Mouse (Mus musculus): ENCODE results near the gene Abcc3. TPM values are rescaled to one million over a fixed set of nuclear protein-coding genes. Genes with fewer than 3 reads are reported as not detected.

The Abcc3 gene
- polyA plus RNA-seq, 1 experiment from 2014 or later, result 0.31 TPM

- no peaks in the 10 kb centered on the region for H3K9me3 ChIP-seq (replicated peaks)
- WGBS, result 73% methylated on average over 3 of the region's 3 CpGs
- 0 out of 2 replicates have a peak, but pooled peaks cover under 1% of the 10 kb centered on the region for H3K27me3 ChIP-seq
- no peak overlapping the region for H3K4me2 ChIP-seq
- H3K4me1 ChIP-seq, result peaks cover 27% of the 10 kb centered on the region
- H3K9ac ChIP-seq, result no peak overlapping the region
- H3K4me3 ChIP-seq, result no peak overlapping the region
- no peak for ATAC-seq
- H3K27ac ChIP-seq, result no peak overlapping the region
- H3K36me3 ChIP-seq (ENCODE audit: poor library complexity, severe bottlenecking), result no peaks in the 10 kb centered on the region
Observed at GRCm38 (mm10) chr11:94346611-94347010, 46.2 kb downstream of the Abcc3 start.

DNA sequence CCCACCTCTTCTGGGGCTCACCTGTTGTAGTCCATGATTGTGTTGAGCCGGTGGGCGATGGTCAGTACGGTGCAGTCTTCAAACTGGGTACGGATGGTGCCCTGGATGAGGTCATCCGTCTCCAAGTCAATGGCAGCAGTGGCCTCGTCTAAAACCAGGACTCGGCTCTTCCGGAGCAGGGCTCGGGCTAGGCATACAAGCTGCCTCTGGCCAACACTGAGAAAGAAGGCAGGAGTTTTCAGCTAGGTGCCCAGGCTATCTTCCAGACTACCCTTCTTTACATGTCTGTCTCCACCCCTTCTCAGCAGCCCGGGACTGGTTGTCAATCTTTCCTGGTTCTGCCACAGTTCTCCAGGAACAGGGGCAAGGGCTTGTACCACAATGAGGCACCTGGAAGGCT, 46.9 kb downstream of the Abcc3 start:
- H3K36me3 ChIP-seq (ENCODE audit: poor library complexity, severe bottlenecking), result no peaks in the 10 kb centered on the region
- H3K9me3 ChIP-seq (replicated peaks), result no peaks in the 10 kb centered on the region
- WGBS, result 87% methylated on average over 10 of the region's 10 CpGs
- no peak overlapping the region for H3K27ac ChIP-seq
- H3K9ac ChIP-seq, result no peak overlapping the region
- H3K4me2 ChIP-seq, result no peak overlapping the region
- no peak overlapping the region for H3K4me3 ChIP-seq
- ATAC-seq, result no peak
- no peaks in the 10 kb centered on the region for H3K27me3 ChIP-seq
- H3K4me1 ChIP-seq, result peaks cover 33% of the 10 kb centered on the region

DNA sequence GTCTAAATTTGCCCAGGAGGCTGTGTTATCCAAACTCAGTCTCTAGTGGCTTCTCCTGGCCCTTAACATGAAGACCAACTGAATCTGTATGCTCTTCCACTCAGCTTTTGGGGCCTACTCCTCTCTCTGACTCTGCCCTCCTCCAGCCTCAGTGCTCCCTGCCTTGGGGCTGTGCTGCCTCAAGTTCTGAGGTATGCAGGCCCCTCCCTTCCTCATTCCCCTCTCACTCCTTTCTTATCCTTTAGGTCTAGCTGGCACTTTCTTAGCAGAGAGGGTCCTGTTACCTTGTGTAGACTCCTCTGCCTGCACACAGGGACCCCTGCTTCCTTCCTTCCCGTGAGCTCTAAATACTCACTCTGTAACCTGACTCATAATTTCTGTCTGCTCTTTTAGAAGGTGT, 48.3 kb downstream of the Abcc3 start:
- no peak overlapping the region for H3K4me3 ChIP-seq
- H3K9ac ChIP-seq, result no peak overlapping the region
- H3K4me1 ChIP-seq, result peaks cover 46% of the 10 kb centered on the region
- H3K9me3 ChIP-seq (replicated peaks), result no peaks in the 10 kb centered on the region
- H3K36me3 ChIP-seq (ENCODE audit: poor library complexity, severe bottlenecking), result peaks cover 5% of the 10 kb centered on the region
- H3K27ac ChIP-seq, result no peak overlapping the region
- no peak overlapping the region for H3K4me2 ChIP-seq
- 54% methylated on average over 1 of the region's 1 CpGs for WGBS
- no peaks in the 10 kb centered on the region for H3K27me3 ChIP-seq
- ATAC-seq, result no peak

DNA sequence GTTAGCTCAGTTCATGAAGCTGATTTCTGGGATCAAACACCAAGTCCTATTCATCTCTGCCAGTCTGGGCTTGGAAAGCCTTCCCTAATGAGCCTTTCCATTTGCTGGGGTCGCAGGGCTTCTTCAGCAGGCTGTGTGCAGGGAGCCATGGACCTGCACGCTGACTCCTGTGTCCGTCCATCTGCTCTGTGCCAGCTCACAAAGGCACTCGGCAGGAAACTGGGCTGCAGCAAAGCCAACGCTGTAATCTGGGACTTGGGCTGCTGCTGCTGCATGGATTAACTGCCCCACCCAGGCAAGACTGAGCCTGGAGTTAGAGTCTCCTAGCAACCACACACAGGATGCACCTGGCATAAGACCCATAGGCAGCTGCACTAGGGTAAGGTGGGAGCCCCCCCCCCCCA, 48.8 kb downstream of the Abcc3 start:
- ATAC-seq, result no peak

GRCm38 (mm10) chr11:94342114-94342905, 50.5 kb downstream of the Abcc3 start:
- WGBS, result 24% methylated on average over 13 of the region's 13 CpGs

More for the DNA sequence above, 48.8 kb downstream of the Abcc3 start:
- peaks cover 10% of the 10 kb centered on the region for H3K36me3 ChIP-seq (ENCODE audit: poor library complexity, severe bottlenecking)
- 7% methylated on average over 5 of the region's 5 CpGs for WGBS
- H3K9ac ChIP-seq, result no peak overlapping the region
- peak overlapping the region; percentile 48; the same call in 1 of the 2 replicates for H3K27ac ChIP-seq
- no peak overlapping the region for H3K4me3 ChIP-seq
- no peak overlapping the region for H3K4me2 ChIP-seq
- peaks cover 46% of the 10 kb centered on the region for H3K4me1 ChIP-seq
- H3K27me3 ChIP-seq, result no peaks in the 10 kb centered on the region
- no peaks in the 10 kb centered on the region for H3K9me3 ChIP-seq (replicated peaks)

GRCm38 (mm10) chr11:94340948-94341933, 51.6 kb downstream of the Abcc3 start:
- ATAC-seq, result no peak
- 64% methylated on average over 10 of the region's 10 CpGs for WGBS
- Histone ChIP-seq H3K27me3 (no peaks in the 10 kb centered on the region), H3K36me3 (ENCODE audit: poor library complexity, severe bottlenecking) (peaks cover 30% of the 10 kb centered on the region), H3K9me3 (replicated peaks) (no peaks in the 10 kb centered on the region), H3K9ac (no peak overlapping the region), H3K4me2 (no peak overlapping the region), H3K4me1 (peaks cover 46% of the 10 kb centered on the region), H3K27ac (no peak overlapping the region), H3K4me3 (no peak overlapping the region)

More at GRCm38 (mm10) chr11:94342114-94342905, 50.5 kb downstream of the Abcc3 start:
- Histone ChIP-seq H3K4me3 (no peak overlapping the region), H3K27ac (peak overlapping the region; percentile 61), H3K4me2 (no peak overlapping the region), H3K9ac (peak overlapping the region; percentile 23; the same call in 1 of the 2 replicates), H3K36me3 (ENCODE audit: poor library complexity, severe bottlenecking) (peaks cover 24% of the 10 kb centered on the region), H3K9me3 (replicated peaks) (no peaks in the 10 kb centered on the region), H3K4me1 (peaks cover 46% of the 10 kb centered on the region), H3K27me3 (no peaks in the 10 kb centered on the region)
- no peak for ATAC-seq

DNA sequence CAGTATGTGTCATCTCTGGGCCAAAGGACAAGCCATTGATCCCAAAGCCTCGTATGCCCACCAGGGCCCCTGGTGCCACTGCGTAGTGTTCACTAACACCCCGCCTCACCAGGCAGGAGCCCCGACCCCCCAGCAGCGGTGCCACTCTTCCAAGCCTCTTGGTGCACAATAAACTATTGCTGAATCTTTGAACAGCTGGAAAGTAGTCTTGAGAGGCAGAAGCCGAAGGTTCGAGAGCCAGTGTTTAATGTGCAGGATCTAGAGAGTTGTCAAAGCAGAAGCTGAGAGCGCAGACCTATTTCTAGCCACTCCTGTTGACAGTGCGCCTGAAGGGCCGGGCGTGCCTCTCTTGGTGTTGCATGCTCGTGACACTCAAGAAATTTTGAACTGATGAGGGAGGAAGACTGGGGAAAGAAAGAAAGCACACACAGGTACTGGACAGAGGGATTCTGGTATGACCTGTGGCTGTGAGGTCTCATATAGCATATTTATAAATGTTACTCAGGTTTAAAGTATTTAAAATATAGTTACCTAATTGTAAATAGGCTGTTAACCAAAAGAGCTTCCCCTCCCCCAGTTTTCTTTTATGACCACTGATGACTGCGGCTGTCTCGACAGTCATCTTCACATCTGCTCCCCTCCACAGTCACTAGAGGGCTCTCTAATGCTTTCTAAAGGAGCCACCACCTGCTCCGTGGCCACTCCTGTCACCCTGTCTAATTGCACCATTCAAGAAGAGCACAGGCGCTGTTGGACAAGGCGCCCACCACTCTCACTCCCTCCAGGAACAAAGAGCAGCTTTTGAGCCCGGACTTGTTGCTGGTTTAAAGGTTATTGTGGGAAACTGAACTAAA, 52.8 kb downstream of the Abcc3 start:
- Histone ChIP-seq H3K9ac (no peak overlapping the region), H3K4me2 (no peak overlapping the region), H3K36me3 (ENCODE audit: poor library complexity, severe bottlenecking) (peaks cover 43% of the 10 kb centered on the region), H3K27me3 (no peaks in the 10 kb centered on the region), H3K27ac (no peak overlapping the region), H3K4me3 (no peak overlapping the region), H3K9me3 (replicated peaks) (no peaks in the 10 kb centered on the region), H3K4me1 (peaks cover 46% of the 10 kb centered on the region)
- WGBS, result 55% methylated on average over 18 of the region's 18 CpGs
- ATAC-seq, result peak; percentile 87

DNA sequence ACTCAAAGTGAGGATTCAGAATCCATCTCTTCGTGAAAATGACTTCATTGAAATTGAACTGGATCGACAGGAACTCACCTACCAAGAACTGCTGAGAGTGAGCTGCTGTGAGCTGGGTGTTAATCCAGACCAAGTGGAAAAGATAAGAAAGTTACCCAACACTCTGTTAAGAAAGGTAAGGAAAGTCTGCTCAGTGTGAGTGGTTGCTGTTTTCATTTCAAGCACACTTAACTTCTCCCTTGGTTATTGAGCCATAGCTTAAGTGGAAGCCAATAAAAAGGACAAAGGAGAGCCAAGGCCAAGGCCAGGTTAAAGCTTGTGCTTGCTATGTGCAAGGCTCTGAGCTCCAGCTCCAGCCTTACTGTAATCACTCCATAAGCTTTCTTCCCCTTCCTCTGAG, 54.5 kb downstream of the Abcc3 start:
- WGBS, result 86% methylated on average over 2 of the region's 2 CpGs
- no peak for ATAC-seq
- no peaks in the 10 kb centered on the region for H3K27me3 ChIP-seq
- no peak overlapping the region for H3K9ac ChIP-seq
- H3K36me3 ChIP-seq (ENCODE audit: poor library complexity, severe bottlenecking), result peaks cover 52% of the 10 kb centered on the region
- H3K4me1 ChIP-seq, result peaks cover 35% of the 10 kb centered on the region
- H3K4me3 ChIP-seq, result no peak overlapping the region
- H3K4me2 ChIP-seq, result no peak overlapping the region
- H3K9me3 ChIP-seq (replicated peaks), result no peaks in the 10 kb centered on the region
- no peak overlapping the region for H3K27ac ChIP-seq

DNA sequence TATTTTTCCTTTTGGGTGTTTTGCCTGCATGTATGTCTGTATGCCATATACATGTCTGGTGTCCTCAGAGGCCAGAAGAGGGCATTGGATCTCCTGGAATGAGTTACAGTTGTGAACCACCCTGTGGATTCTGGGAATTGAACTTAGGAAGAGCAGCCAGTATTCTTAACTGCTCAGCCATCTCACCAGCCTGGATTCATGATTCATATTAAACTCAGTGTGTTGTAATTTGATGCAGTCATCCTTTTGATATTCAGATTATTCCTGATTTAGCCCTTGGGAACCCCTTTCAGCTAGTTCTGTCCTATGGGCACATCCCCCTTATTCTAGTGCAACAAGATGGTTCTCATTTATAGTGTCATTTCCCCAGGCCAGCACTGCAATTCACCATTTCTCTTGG, 56.2 kb downstream of the Abcc3 start:
- Histone ChIP-seq H3K36me3 (ENCODE audit: poor library complexity, severe bottlenecking) (peaks cover 52% of the 10 kb centered on the region), H3K9me3 (replicated peaks) (no peaks in the 10 kb centered on the region), H3K4me3 (no peak overlapping the region), H3K4me2 (no peak overlapping the region), H3K27ac (no peak overlapping the region), H3K9ac (no peak overlapping the region), H3K4me1 (peaks cover 28% of the 10 kb centered on the region), H3K27me3 (no peaks in the 10 kb centered on the region)
- no peak for ATAC-seq

GRCm38 (mm10) chr11:94334386-94334968, 58.3 kb downstream of the Abcc3 start:
- no peak for ATAC-seq
- WGBS, result 86% methylated on average over 8 of the region's 8 CpGs
- H3K4me2 ChIP-seq, result no peak overlapping the region
- peaks cover 30% of the 10 kb centered on the region for H3K4me1 ChIP-seq
- H3K27me3 ChIP-seq, result no peaks in the 10 kb centered on the region
- no peaks in the 10 kb centered on the region for H3K9me3 ChIP-seq (replicated peaks)
- H3K9ac ChIP-seq, result no peak overlapping the region
- no peak overlapping the region for H3K4me3 ChIP-seq
- H3K36me3 ChIP-seq (ENCODE audit: poor library complexity, severe bottlenecking), result peaks cover 48% of the 10 kb centered on the region
- H3K27ac ChIP-seq, result no peak overlapping the region

DNA sequence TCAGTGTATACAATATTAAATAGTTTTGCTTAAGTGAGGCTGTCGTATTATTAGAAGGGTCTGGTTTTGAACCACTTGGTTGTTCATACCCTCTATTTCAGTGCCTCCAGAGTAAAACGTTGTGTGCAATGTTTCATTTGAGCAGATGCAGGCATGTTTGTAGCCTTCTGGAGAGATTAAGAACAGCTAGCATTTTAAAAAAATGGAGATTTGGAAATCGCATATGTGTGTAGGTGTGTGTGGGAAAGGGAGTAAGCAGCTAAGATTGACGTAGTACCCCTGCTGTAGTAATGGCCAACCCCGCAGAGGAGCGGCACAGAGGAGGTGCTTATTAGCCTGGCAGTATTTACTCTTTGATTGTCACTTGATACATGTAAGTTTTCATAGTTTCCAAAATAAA, 60.1 kb downstream of the Abcc3 start:
- peaks cover 30% of the 10 kb centered on the region for H3K36me3 ChIP-seq (ENCODE audit: poor library complexity, severe bottlenecking)
- no peaks in the 10 kb centered on the region for H3K9me3 ChIP-seq (replicated peaks)
- H3K4me2 ChIP-seq, result no peak overlapping the region
- ATAC-seq, result no peak
- H3K27me3 ChIP-seq, result no peaks in the 10 kb centered on the region
- no peak overlapping the region for H3K9ac ChIP-seq
- H3K27ac ChIP-seq, result no peak overlapping the region
- peaks cover 39% of the 10 kb centered on the region for H3K4me1 ChIP-seq
- no peak overlapping the region for H3K4me3 ChIP-seq
- 94% methylated on average over 6 of the region's 6 CpGs for WGBS

Data from forebrain, embryonic 13.5 days (tissue).